Mouse (Mus musculus) midbrain, embryonic 16.5 days (tissue): ENCODE data around the gene Scn4b. TPM values are rescaled to one million over a fixed set of nuclear protein-coding genes. Genes with fewer than 3 reads are reported as not detected.

Experiments
- ATAC-seq: fragments of 200-750 bp; cut with Nextera tagmentation; 2 replicates; pipeline ENCODE4 v1.8.0; 2017; ENCODE audit warnings: moderate TSS enrichment
- H3K27ac ChIP-seq: fragments of 300-500 bp; sonication (generic); 2 replicates; pipeline ENCODE4 v1.5.1; 2014; ENCODE audit warnings: mild to moderate bottlenecking, low read length, mixed read lengths
- H3K27me3 ChIP-seq: fragments of 300-500 bp; sonication (generic); 2 replicates; pipeline ENCODE4 v1.6.1; 2014; ENCODE audit warnings: low read depth, low read length, mixed read lengths; ENCODE audit not compliant: control insufficient read depth, insufficient read depth
- H3K36me3 ChIP-seq: fragments of 300-500 bp; sonication (generic); 2 replicates; pipeline ENCODE4 v1.6.1; 2014; ENCODE audit warnings: mild to moderate bottlenecking, low read length, moderate library complexity, mixed read lengths; ENCODE audit not compliant: control insufficient read depth, insufficient read depth
- H3K4me1 ChIP-seq: fragments of 300-500 bp; sonication (generic); 2 replicates; pipeline ENCODE4 v1.6.1; 2014; ENCODE audit warnings: mild to moderate bottlenecking, low read length, mixed read lengths; ENCODE audit not compliant: control insufficient read depth, insufficient read depth
- H3K4me2 ChIP-seq: fragments of 300-500 bp; sonication (generic); 2 replicates; pipeline ENCODE4 v1.6.1; 2014; ENCODE audit warnings: mild to moderate bottlenecking, low read length, mixed read lengths
- H3K4me3 ChIP-seq: fragments of 300-500 bp; sonication (generic); 2 replicates; pipeline ENCODE4 v1.5.1; 2014; ENCODE audit warnings: low read depth, mild to moderate bottlenecking, low read length, moderate library complexity, mixed read lengths
- H3K9ac ChIP-seq: fragments of 300-500 bp; sonication (generic); 2 replicates; pipeline ENCODE4 v1.6.1; 2014; ENCODE audit warnings: low read depth, low read length, mixed read lengths
- H3K9me3 ChIP-seq: fragments of 300-500 bp; sonication (generic); replicated peaks from 2 replicates; pipeline ENCODE4 v1.6.1; 2014; ENCODE audit warnings: mild to moderate bottlenecking, low read length, mixed read lengths; ENCODE audit not compliant: control insufficient read depth, poor library complexity, severe bottlenecking
- WGBS: fragments of 180-500 bp; shearing (Covaris S2); extraction: QIAGEN DNeasy Blood & Tissue Kit; methylation state at CpG from one replicate; pipeline ENCODE4 v1.1.7; 2014; 5-methylcytosine and 5-hydroxymethylcytosine counted together
- polyA plus RNA-seq: library from polyadenylated mRNA; unstranded; fragments of >200 nt; fragmentation: Nextera tagmentation; extraction: Ambion mirVana; gene quantifications from 2 replicates; pipeline ENCODE4 v1.2.1, GENCODE M21; 2015

The Scn4b gene
- polyA plus RNA-seq, 1 experiment from 2014 or later = 0.28 TPM

DNA sequence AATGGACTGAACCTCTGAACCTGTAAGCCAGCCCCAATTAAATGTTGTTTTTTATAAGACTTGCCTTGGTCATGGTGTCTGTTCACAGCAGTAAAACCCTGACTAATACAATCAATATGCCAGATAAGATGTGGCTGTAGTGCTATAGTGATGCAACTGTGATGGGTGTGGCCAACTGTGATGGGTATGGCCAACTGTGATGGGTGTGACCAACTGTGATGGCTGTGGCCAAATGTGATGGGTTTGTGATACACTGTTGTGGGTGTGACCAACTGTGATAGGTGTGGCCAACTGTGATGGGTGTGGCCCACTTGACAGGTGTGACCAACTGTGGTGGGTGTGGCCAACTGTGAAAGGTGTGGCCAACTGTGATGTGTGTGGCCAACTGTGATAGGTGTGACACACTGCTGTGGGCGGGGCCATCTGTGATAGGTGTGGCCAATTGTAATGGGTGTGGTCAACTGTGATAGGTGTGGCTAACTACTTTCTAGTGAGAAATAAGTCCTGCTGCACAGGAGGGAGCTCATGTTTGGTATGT, 32.9 kb downstream of the Scn4b start:
- H3K4me1 ChIP-seq = no peaks in the 10 kb centered on the region
- no peak overlapping the region for H3K4me2 ChIP-seq
- no peak for ATAC-seq
- no peak overlapping the region for H3K4me3 ChIP-seq
- H3K36me3 ChIP-seq = no peaks in the 10 kb centered on the region
- H3K9me3 ChIP-seq = no peaks in the 10 kb centered on the region
- H3K27me3 ChIP-seq = no peaks in the 10 kb centered on the region
- no peak overlapping the region for H3K9ac ChIP-seq
- no peak overlapping the region for H3K27ac ChIP-seq
- WGBS = 73% methylated on average over 1 of the region's 1 CpGs

DNA sequence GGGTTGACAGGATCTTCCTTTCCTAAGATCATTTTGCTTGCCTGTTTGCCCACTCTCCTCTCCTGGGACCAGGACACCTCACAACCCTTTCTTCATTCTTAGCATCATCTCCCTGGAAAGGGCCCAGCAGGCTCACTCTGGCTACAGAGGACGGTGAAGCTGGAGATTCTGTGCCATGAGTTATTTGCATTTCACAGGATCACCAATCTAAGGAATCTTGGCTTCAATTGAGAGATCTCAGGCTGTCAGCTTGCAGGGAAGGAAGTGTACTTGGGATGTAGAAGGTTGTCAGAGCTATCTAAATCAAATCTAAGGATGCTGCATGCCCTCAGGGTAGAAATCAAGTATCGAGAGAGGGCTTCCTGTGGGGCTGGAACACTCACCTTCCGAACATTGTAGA, 35.3 kb downstream of the Scn4b start:
- H3K36me3 ChIP-seq = no peaks in the 10 kb centered on the region
- ATAC-seq = no peak
- H3K9ac ChIP-seq = no peak overlapping the region
- H3K27me3 ChIP-seq = no peaks in the 10 kb centered on the region
- no peaks in the 10 kb centered on the region for H3K4me1 ChIP-seq
- H3K4me3 ChIP-seq = no peak overlapping the region
- no peak overlapping the region for H3K27ac ChIP-seq
- no peaks in the 10 kb centered on the region for H3K9me3 ChIP-seq
- no peak overlapping the region for H3K4me2 ChIP-seq
- 63% methylated on average over 3 of the region's 3 CpGs for WGBS

DNA sequence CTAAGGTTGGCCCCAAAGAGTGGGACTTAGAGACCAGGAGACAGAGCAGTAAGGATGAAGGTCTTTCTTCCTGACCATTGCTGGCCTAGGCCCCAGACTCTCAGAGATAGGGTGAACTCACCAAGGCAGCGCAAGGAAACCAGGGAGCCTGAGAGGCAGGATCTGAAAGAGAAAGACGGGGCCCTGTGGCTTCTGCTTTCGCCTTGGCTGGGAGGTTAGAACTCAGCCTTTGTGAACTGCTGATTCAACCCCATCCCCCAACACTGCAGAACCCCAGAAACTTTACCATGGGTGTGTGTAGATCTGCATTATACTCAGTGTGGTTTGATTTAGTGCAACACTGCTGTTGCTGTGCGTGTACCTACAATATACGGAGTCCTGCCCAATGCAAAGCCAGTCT, 41.1 kb downstream of the Scn4b start:
- no peaks in the 10 kb centered on the region for H3K9me3 ChIP-seq
- no peak for ATAC-seq
- H3K4me2 ChIP-seq = no peak overlapping the region
- H3K4me1 ChIP-seq = no peaks in the 10 kb centered on the region; the same call in 1 of the 2 replicates
- no peaks in the 10 kb centered on the region for H3K27me3 ChIP-seq
- no peak overlapping the region for H3K9ac ChIP-seq
- no peak overlapping the region for H3K27ac ChIP-seq
- H3K4me3 ChIP-seq = no peak overlapping the region
- H3K36me3 ChIP-seq = no peaks in the 10 kb centered on the region
- WGBS = 88% methylated on average over 5 of the region's 5 CpGs

DNA sequence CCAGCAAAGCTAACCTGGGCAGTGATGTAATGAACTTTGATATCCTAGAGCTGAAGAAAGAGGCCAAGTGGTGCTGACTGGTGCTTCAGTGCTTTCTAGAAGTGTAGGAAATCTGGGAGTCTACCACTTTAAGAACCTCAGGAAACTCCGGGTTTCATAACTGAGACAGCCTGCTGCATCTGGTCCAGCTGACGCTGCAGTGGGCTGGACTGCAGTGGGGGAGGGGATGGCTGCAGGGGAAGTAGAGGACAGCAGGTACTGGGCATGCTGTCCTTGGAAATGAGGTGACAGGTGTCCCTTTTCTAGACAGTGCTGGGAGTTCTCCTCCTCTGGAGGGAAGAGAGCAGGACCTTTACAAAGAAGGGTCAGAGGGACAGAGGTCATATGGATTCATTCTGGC, 43.6 kb downstream of the Scn4b start, which contains the start of gene BC049352:
BC049352 (plus strand) TSS at position 238 of the 400 bp plus-strand sequence.
- H3K27me3 ChIP-seq = no peaks in the 10 kb centered on the region
- H3K36me3 ChIP-seq = no peaks in the 10 kb centered on the region
- no peak within 1 kb of the TSS for H3K4me3 ChIP-seq
- no peaks in the 10 kb centered on the region; the same call in 1 of the 2 replicates for H3K4me1 ChIP-seq
- H3K9ac ChIP-seq = no peak within 1 kb of the TSS
- H3K27ac ChIP-seq = no peak within 1 kb of the TSS
- ATAC-seq = no peak
- no peak within 1 kb of the TSS for H3K4me2 ChIP-seq
- no peaks in the 10 kb centered on the region for H3K9me3 ChIP-seq
- WGBS = 37% methylated on average over 2 of the region's 2 CpGs

DNA sequence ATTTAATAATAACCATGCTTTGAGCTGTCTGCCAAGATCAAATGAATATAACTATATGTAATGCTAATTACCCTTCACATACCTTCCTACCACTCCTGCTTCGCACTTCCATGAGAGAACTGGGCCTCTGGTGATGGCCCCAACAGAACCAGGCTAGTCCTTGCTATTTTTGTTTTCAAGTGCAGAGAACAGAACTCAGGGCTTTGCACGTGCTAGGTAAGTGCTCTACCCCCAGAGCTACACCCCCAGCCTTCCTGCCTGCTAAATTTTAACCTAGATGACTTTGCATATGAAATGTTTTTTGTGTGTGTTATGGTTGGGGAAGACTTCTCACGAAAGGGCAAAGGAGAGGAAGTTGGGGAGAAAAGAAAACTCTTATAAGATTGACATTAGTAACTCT, 44.3 kb downstream of the Scn4b start:
- Histone ChIP-seq H3K36me3 (no peaks in the 10 kb centered on the region), H3K4me3 (no peak overlapping the region), H3K27ac (no peak overlapping the region), H3K4me2 (no peak overlapping the region), H3K27me3 (no peaks in the 10 kb centered on the region), H3K9ac (no peak overlapping the region), H3K4me1 (no peaks in the 10 kb centered on the region; the same call in 1 of the 2 replicates), H3K9me3 (no peaks in the 10 kb centered on the region)
- ATAC-seq = no peak
- WGBS = 59% methylated on average over 3 of the region's 3 CpGs

DNA sequence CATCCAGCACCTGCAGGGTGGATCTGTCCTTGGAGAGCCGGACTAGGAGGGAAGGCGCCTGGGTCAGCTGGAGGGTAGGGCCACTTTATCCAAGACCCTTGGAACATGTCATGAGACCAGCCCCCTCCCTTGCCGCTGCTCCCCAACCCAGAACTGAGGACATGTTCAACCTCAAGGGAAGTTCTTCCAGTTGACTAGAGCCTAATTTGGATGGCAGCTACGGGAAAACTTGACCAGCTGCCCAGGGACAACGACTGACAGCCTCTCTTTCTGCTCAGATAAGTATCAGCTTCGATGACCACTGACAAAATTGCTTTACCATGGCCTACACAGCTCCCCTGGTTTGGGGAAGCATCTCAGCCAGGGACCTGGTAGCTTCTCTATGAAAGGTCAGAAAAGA, 45.1 kb downstream of the Scn4b start:
- H3K4me3 ChIP-seq = no peak overlapping the region
- no peak overlapping the region for H3K9ac ChIP-seq
- no peaks in the 10 kb centered on the region; the same call in 1 of the 2 replicates for H3K4me1 ChIP-seq
- H3K27ac ChIP-seq = no peak overlapping the region
- H3K4me2 ChIP-seq = no peak overlapping the region
- no peaks in the 10 kb centered on the region for H3K9me3 ChIP-seq
- no peaks in the 10 kb centered on the region for H3K27me3 ChIP-seq
- WGBS = 86% methylated on average over 6 of the region's 6 CpGs
- no peaks in the 10 kb centered on the region for H3K36me3 ChIP-seq
- no peak for ATAC-seq

DNA sequence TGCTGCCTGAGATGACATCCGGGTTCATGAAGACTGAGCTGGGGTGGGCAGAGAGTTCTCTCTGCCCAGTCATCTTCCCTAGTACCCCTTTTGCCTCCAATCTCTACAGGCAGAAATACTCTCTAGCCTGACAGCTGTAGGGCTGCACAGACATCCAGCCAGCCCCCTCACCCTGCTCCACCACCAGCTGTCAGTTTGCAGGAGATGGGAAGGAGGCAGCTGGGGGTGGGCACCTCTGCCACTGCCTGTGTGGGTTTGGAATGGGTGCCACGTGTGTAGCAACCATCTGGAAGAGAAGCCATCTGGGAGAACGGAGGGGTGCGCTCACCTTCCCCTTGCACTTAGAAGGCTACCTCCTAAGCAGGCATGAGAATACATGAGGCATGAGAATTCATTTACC, 47.1 kb downstream of the Scn4b start:
- WGBS = 79% methylated on average over 4 of the region's 4 CpGs
- Histone ChIP-seq H3K27me3 (no peaks in the 10 kb centered on the region), H3K4me2 (no peak overlapping the region), H3K9ac (no peak overlapping the region), H3K27ac (no peak overlapping the region), H3K9me3 (no peaks in the 10 kb centered on the region), H3K36me3 (no peaks in the 10 kb centered on the region), H3K4me3 (no peak overlapping the region), H3K4me1 (no peaks in the 10 kb centered on the region; the same call in 1 of the 2 replicates)
- ATAC-seq = no peak

DNA sequence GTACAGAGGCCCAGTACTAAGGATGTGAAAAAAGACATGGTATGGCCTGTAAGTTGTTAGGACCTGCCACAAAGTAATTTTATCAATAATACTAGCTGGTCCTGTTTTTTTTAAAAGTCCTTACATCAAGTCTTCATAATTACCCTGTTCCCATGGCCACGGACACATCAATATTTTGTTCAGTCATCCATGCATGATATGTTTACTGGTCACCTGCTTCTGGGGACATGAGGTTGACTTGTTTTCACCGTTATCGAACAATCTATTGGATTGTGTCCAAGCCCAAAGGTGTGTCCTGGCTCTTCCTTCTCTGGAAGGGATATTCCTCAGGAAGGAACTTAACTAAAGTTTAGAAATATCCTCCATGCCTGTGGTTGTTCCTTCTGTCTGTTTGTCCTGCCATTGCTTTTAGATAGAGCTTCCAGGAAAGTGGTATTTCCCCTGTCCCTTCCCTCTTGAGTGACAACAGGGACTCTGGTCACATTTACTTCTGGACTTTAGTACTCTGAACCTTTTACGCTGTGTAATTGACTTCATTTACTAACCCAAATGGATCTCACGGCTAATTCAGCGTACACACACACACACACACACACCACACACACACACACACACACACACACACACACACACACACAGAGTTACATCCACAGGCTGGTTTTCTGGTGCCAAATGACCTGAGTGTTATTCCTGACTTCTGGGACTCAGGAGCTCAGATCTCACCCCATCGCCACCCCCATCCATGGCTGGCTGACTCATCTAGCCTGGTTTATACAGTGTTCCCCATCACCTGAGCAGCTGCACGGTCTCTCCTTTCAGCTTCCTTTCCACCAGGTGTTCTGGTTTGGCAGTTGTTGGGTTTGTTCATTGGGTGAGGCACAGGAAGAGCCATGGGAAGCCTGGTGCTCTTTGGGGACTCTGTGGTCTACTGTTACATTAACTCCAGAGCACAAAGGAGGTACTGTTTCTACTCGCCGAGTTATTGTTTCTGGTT, 50.7 kb downstream of the Scn4b start:
- ATAC-seq = no peak
- Histone ChIP-seq H3K27ac (no peak overlapping the region), H3K4me1 (no peaks in the 10 kb centered on the region)

DNA sequence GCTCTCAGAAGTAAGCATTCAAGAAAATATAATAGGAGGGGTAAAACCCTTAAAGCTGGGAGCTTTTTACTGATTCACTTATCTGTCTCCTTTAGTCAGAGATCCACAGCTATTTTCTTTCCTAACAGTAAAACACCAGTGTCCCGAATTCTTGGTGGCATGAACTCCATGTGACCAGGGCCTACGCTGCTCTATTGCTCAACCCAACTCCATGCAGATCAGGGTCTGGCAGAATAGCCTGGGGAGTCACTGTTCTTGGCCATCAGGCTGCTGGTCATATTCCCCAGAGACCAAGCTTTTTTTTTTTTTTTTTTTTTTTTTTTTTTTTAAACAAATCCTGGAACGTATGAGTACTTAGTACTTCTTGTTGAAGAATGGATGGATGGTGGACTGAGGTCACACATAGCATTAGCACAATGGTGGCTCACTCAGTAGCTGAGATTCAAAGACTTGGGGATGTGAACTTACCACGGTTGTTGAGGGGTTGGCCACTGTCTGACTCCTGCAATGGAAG, 51.5 kb downstream of the Scn4b start:
- Histone ChIP-seq H3K27me3 (no peaks in the 10 kb centered on the region), H3K36me3 (no peaks in the 10 kb centered on the region), H3K4me2 (no peak overlapping the region), H3K9me3 (no peaks in the 10 kb centered on the region), H3K27ac (no peak overlapping the region), H3K4me1 (no peaks in the 10 kb centered on the region), H3K9ac (no peak overlapping the region), H3K4me3 (no peak overlapping the region)
- ATAC-seq = no peak
- WGBS = 89% methylated on average over 4 of the region's 4 CpGs

More for the DNA sequence above, 50.7 kb downstream of the Scn4b start:
- Histone ChIP-seq H3K27me3 (no peaks in the 10 kb centered on the region), H3K9ac (no peak overlapping the region), H3K4me3 (no peak overlapping the region), H3K36me3 (no peaks in the 10 kb centered on the region), H3K4me2 (no peak overlapping the region), H3K9me3 (no peaks in the 10 kb centered on the region)
- 92% methylated on average over 10 of the region's 10 CpGs for WGBS
